Mouse (Mus musculus): ENCODE results near the gene Igbp1. TPM values are rescaled to one million over a fixed set of nuclear protein-coding genes. Genes with fewer than 3 reads are reported as not detected.

Igbp1 gene
- polyA plus RNA-seq, 1 experiment from 2014 or later, result 29.0 TPM

GRCm38 (mm10) chrX:100508164-100508563 is 14.1 kb downstream of the Igbp1 start:
- DNase-seq, result no peak
- Histone ChIP-seq H3K9ac (replicated peaks; ENCODE audit: low read length) (no peak overlapping the region), H3K4me1 (ENCODE audit: control insufficient read depth, insufficient read depth, low read length) (no peaks in the 10 kb centered on the region), H3K27ac (replicated peaks; ENCODE audit: low read depth, low read length) (no peak overlapping the region), H3K27me3 (ENCODE audit: control insufficient read depth, insufficient read depth, low read length) (no peaks in the 10 kb centered on the region), H3K4me2 (ENCODE audit: low read length) (no peak overlapping the region), H3K4me3 (replicated peaks; ENCODE audit: low read depth, low read length) (no peak overlapping the region), H3K36me3 (ENCODE audit: control insufficient read depth, insufficient read depth, low read length) (no peaks in the 10 kb centered on the region), H3K9me3 (ENCODE audit: control insufficient read depth, low read length) (no peaks in the 10 kb centered on the region)
- WGBS, result 87% methylated on average over 4 of the region's 4 CpGs
- no peak for ATAC-seq (ENCODE audit: low FRiP score, low TSS enrichment)

- H3K4me2 ChIP-seq (ENCODE audit: low read length), result no peak overlapping the region
- no peaks in the 10 kb centered on the region for H3K9me3 ChIP-seq (ENCODE audit: control insufficient read depth, low read length)
- H3K4me3 ChIP-seq (replicated peaks; ENCODE audit: low read depth, low read length), result no peak overlapping the region
- no peak overlapping the region for H3K9ac ChIP-seq (replicated peaks; ENCODE audit: low read length)
- 93% methylated on average over 3 of the region's 3 CpGs for WGBS
- ATAC-seq (ENCODE audit: low FRiP score, low TSS enrichment) (no peak), DNase-seq (no peak)
- H3K27ac ChIP-seq (replicated peaks; ENCODE audit: low read depth, low read length), result no peak overlapping the region
- no peaks in the 10 kb centered on the region for H3K27me3 ChIP-seq (ENCODE audit: control insufficient read depth, insufficient read depth, low read length)
- no peaks in the 10 kb centered on the region for H3K36me3 ChIP-seq (ENCODE audit: control insufficient read depth, insufficient read depth, low read length)
- no peaks in the 10 kb centered on the region for H3K4me1 ChIP-seq (ENCODE audit: control insufficient read depth, insufficient read depth, low read length)
Measured at GRCm38 (mm10) chrX:100509921-100510320, 15.8 kb downstream of the Igbp1 start.

- 85% methylated on average over 3 of the region's 3 CpGs for WGBS
- no peak overlapping the region for H3K4me3 ChIP-seq (replicated peaks; ENCODE audit: low read depth, low read length)
- H3K9me3 ChIP-seq (ENCODE audit: control insufficient read depth, low read length), result no peaks in the 10 kb centered on the region
- no peak overlapping the region for H3K9ac ChIP-seq (replicated peaks; ENCODE audit: low read length)
- H3K27me3 ChIP-seq (ENCODE audit: control insufficient read depth, insufficient read depth, low read length), result no peaks in the 10 kb centered on the region
- no peaks in the 10 kb centered on the region for H3K4me1 ChIP-seq (ENCODE audit: control insufficient read depth, insufficient read depth, low read length)
- DNase-seq (no peak), ATAC-seq (ENCODE audit: low FRiP score, low TSS enrichment) (no peak)
- H3K36me3 ChIP-seq (ENCODE audit: control insufficient read depth, insufficient read depth, low read length), result no peaks in the 10 kb centered on the region; the same call in 1 of the 2 replicates
- H3K27ac ChIP-seq (replicated peaks; ENCODE audit: low read depth, low read length), result no peak overlapping the region
- no peak overlapping the region for H3K4me2 ChIP-seq (ENCODE audit: low read length)
Measured at GRCm38 (mm10) chrX:100516683-100517082, 22.6 kb downstream of the Igbp1 start.

GRCm38 (mm10) chrX:100517626-100518025 is 23.5 kb downstream of the Igbp1 start:
- Histone ChIP-seq H3K9ac (replicated peaks; ENCODE audit: low read length) (no peak overlapping the region), H3K4me3 (replicated peaks; ENCODE audit: low read depth, low read length) (no peak overlapping the region), H3K4me1 (ENCODE audit: control insufficient read depth, insufficient read depth, low read length) (no peaks in the 10 kb centered on the region), H3K9me3 (ENCODE audit: control insufficient read depth, low read length) (no peaks in the 10 kb centered on the region), H3K36me3 (ENCODE audit: control insufficient read depth, insufficient read depth, low read length) (no peaks in the 10 kb centered on the region; the same call in 1 of the 2 replicates), H3K4me2 (ENCODE audit: low read length) (no peak overlapping the region), H3K27ac (replicated peaks; ENCODE audit: low read depth, low read length) (no peak overlapping the region), H3K27me3 (ENCODE audit: control insufficient read depth, insufficient read depth, low read length) (no peaks in the 10 kb centered on the region)
- ATAC-seq (ENCODE audit: low FRiP score, low TSS enrichment) (no peak), DNase-seq (no peak)
- WGBS, result 91% methylated on average over 6 of the region's 6 CpGs

GRCm38 (mm10) chrX:100518532-100518931 is 24.4 kb downstream of the Igbp1 start:
- DNase-seq (no peak), ATAC-seq (ENCODE audit: low FRiP score, low TSS enrichment) (no peak)
- H3K36me3 ChIP-seq (ENCODE audit: control insufficient read depth, insufficient read depth, low read length), result no peaks in the 10 kb centered on the region; the same call in 1 of the 2 replicates
- no peak overlapping the region for H3K27ac ChIP-seq (replicated peaks; ENCODE audit: low read depth, low read length)
- H3K27me3 ChIP-seq (ENCODE audit: control insufficient read depth, insufficient read depth, low read length), result no peaks in the 10 kb centered on the region
- no peaks in the 10 kb centered on the region for H3K9me3 ChIP-seq (ENCODE audit: control insufficient read depth, low read length)
- H3K4me3 ChIP-seq (replicated peaks; ENCODE audit: low read depth, low read length), result no peak overlapping the region
- H3K9ac ChIP-seq (replicated peaks; ENCODE audit: low read length), result no peak overlapping the region
- no peaks in the 10 kb centered on the region for H3K4me1 ChIP-seq (ENCODE audit: control insufficient read depth, insufficient read depth, low read length)
- 96% methylated on average over 2 of the region's 2 CpGs for WGBS
- no peak overlapping the region for H3K4me2 ChIP-seq (ENCODE audit: low read length)

GRCm38 (mm10) chrX:100524471-100524870 is 30.4 kb downstream of the Igbp1 start, which contains the start of gene Dgat2l6:
Gene Dgat2l6 (plus strand): TSS chrX:100524838.
- H3K4me2 ChIP-seq (ENCODE audit: low read length), result no peak within 1 kb of the TSS
- no peak within 1 kb of the TSS for H3K27ac ChIP-seq (replicated peaks; ENCODE audit: low read depth, low read length)
- H3K36me3 ChIP-seq (ENCODE audit: control insufficient read depth, insufficient read depth, low read length), result no peaks in the 10 kb centered on the region
- H3K4me1 ChIP-seq (ENCODE audit: control insufficient read depth, insufficient read depth, low read length), result no peaks in the 10 kb centered on the region
- 0 out of 2 replicates have a peak, but pooled peaks cover 5% of the 10 kb centered on the region for H3K27me3 ChIP-seq (ENCODE audit: control insufficient read depth, insufficient read depth, low read length)
- no peak within 1 kb of the TSS for H3K4me3 ChIP-seq (replicated peaks; ENCODE audit: low read depth, low read length)
- WGBS, result 84% methylated on average over 4 of the region's 4 CpGs
- DNase-seq, result no peak
- no peaks in the 10 kb centered on the region for H3K9me3 ChIP-seq (ENCODE audit: control insufficient read depth, low read length)
- no peak within 1 kb of the TSS for H3K9ac ChIP-seq (replicated peaks; ENCODE audit: low read length)
- ATAC-seq (ENCODE audit: low FRiP score, low TSS enrichment), result no peak

GRCm38 (mm10) chrX:100556026-100556425 is 61.9 kb downstream of the Igbp1 start:
- H3K9ac ChIP-seq (replicated peaks; ENCODE audit: low read length), result no peak overlapping the region
- no peak overlapping the region for H3K27ac ChIP-seq (replicated peaks; ENCODE audit: low read depth, low read length)
- no peak for ATAC-seq (ENCODE audit: low FRiP score, low TSS enrichment)
- no peaks in the 10 kb centered on the region for H3K27me3 ChIP-seq (ENCODE audit: control insufficient read depth, insufficient read depth, low read length)
- H3K4me3 ChIP-seq (replicated peaks; ENCODE audit: low read depth, low read length), result no peak overlapping the region
- 85% methylated on average over 3 of the region's 3 CpGs for WGBS
- no peaks in the 10 kb centered on the region for H3K36me3 ChIP-seq (ENCODE audit: control insufficient read depth, insufficient read depth, low read length)
- DNase-seq, result no peak
- H3K4me2 ChIP-seq (ENCODE audit: low read length), result no peak overlapping the region
- H3K4me1 ChIP-seq (ENCODE audit: control insufficient read depth, insufficient read depth, low read length), result no peaks in the 10 kb centered on the region
- H3K9me3 ChIP-seq (ENCODE audit: control insufficient read depth, low read length), result no peaks in the 10 kb centered on the region

- no peak overlapping the region for H3K4me2 ChIP-seq (ENCODE audit: low read length)
Measured at GRCm38 (mm10) chrX:100565696-100566095, 71.6 kb downstream of the Igbp1 start.

More at GRCm38 (mm10) chrX:100565696-100566095, 71.6 kb downstream of the Igbp1 start:
- no peaks in the 10 kb centered on the region for H3K9me3 ChIP-seq (ENCODE audit: control insufficient read depth, low read length)
- no peak overlapping the region for H3K9ac ChIP-seq (replicated peaks; ENCODE audit: low read length)
- no peak for DNase-seq
- H3K4me3 ChIP-seq (replicated peaks; ENCODE audit: low read depth, low read length), result no peak overlapping the region
- no peaks in the 10 kb centered on the region for H3K4me1 ChIP-seq (ENCODE audit: control insufficient read depth, insufficient read depth, low read length)
- H3K36me3 ChIP-seq (ENCODE audit: control insufficient read depth, insufficient read depth, low read length), result no peaks in the 10 kb centered on the region
- no peak overlapping the region for H3K27ac ChIP-seq (replicated peaks; ENCODE audit: low read depth, low read length)
- ATAC-seq (ENCODE audit: low FRiP score, low TSS enrichment), result no peak
- no peaks in the 10 kb centered on the region for H3K27me3 ChIP-seq (ENCODE audit: control insufficient read depth, insufficient read depth, low read length)
- 82% methylated on average over 3 of the region's 3 CpGs for WGBS

Data from midbrain, embryonic 14.5 days (tissue).